Mouse (Mus musculus): ENCODE results near the gene Pkd1.

Pkd1 gene

GRCm38 (mm10) chr17:24549618-24550415 lies at the start of gene Pkd1:
Gene Pkd1 (plus strand): TSS chr17:24549834.
- peak; percentile 100 for DNase-seq

GRCm38 (mm10) chr17:24502208-24502607 lies 47.4 kb upstream of the Pkd1 start:
- DNase-seq = no peak

- no peak for DNase-seq
Measured at GRCm38 (mm10) chr17:24504085-24504484, 45.5 kb upstream of the Pkd1 start.

GRCm38 (mm10) chr17:24505286-24505955 lies 44.2 kb upstream of the Pkd1 start:
- DNase-seq = no peak

- DNase-seq = no peak
Measured at GRCm38 (mm10) chr17:24506332-24507070, 43.1 kb upstream of the Pkd1 start.

GRCm38 (mm10) chr17:24507129-24507664 lies 42.4 kb upstream of the Pkd1 start:
- peak; percentile 31 for DNase-seq

- no peak for DNase-seq
Measured at GRCm38 (mm10) chr17:24507806-24508460, 41.7 kb upstream of the Pkd1 start.

- peak; percentile 71 for DNase-seq
Measured at GRCm38 (mm10) chr17:24513609-24514008, 36.0 kb upstream of the Pkd1 start.

GRCm38 (mm10) chr17:24514270-24515257 lies 35.1 kb upstream of the Pkd1 start:
- peak; percentile 53 for DNase-seq

GRCm38 (mm10) chr17:24520450-24520849 lies 29.2 kb upstream of the Pkd1 start:
- no peak for DNase-seq

GRCm38 (mm10) chr17:24524734-24525133 lies 24.9 kb upstream of the Pkd1 start:
- DNase-seq = no peak

GRCm38 (mm10) chr17:24527315-24527714 lies 22.3 kb upstream of the Pkd1 start:
- DNase-seq = no peak

GRCm38 (mm10) chr17:24527723-24528559 lies 21.7 kb upstream of the Pkd1 start, which contains the start of gene Traf7:
Gene Traf7 (minus strand): TSS chr17:24527938.
- peak; percentile 97 for DNase-seq

- no peak for DNase-seq
Measured at GRCm38 (mm10) chr17:24528560-24528918, 21.1 kb upstream of the Pkd1 start.

GRCm38 (mm10) chr17:24529007-24529451 lies 20.6 kb upstream of the Pkd1 start:
- DNase-seq = peak; percentile 70

- DNase-seq = no peak
Measured at GRCm38 (mm10) chr17:24529883-24530282, 19.8 kb upstream of the Pkd1 start.

- no peak for DNase-seq
Measured at GRCm38 (mm10) chr17:24530361-24531050, 19.1 kb upstream of the Pkd1 start.

GRCm38 (mm10) chr17:24531064-24531463 lies 18.6 kb upstream of the Pkd1 start:
- DNase-seq = no peak

GRCm38 (mm10) chr17:24532045-24532444 lies 17.6 kb upstream of the Pkd1 start:
- DNase-seq = no peak
